Mouse (Mus musculus) intestine, embryonic 16.5 days (tissue): ENCODE data around the gene Rnf215. TPM values are rescaled to one million over a fixed set of nuclear protein-coding genes. Genes with fewer than 3 reads are reported as not detected.

ENCODE experiments used
- microRNA-seq: library from miRNA; unstranded; fragments of <30 nt; microRNA quantifications from one replicate; pipeline ENCODE4, GENCODE M21; 2016
- polyA plus RNA-seq: library from polyadenylated mRNA; unstranded; fragments of >200 nt; fragmentation: Nextera tagmentation; extraction: Ambion mirVana; gene quantifications from 2 replicates; pipeline ENCODE4 v1.2.1, GENCODE M21; 2015

Gene Rnf215
- polyA plus RNA-seq, 1 experiment from 2014 or later, result 19.2 TPM

Small RNA genes within 50 kb of the gene (microRNA-seq; reads per million reads assigned to microRNA genes)
- 1.6 reads per million for gene Mir3060

Other genes with a start within 250 kb of the Rnf215 start
- 0.37 and 0.39 TPM in 2 replicates for gene 4921536K21Rik, start 240.1 kb upstream of the Rnf215 start, polyA plus RNA-seq
- 5.2 and 5.6 TPM in 2 replicates for gene Dusp18, start 240.0 kb upstream of the Rnf215 start, polyA plus RNA-seq
- gene Slc35e4, start 220.5 kb upstream of the Rnf215 start, polyA plus RNA-seq, result 2.9 and 3.1 TPM in 2 replicates
- 95.3 and 122 TPM in 2 replicates for gene Tcn2, start 203.0 kb upstream of the Rnf215 start, polyA plus RNA-seq
- gene Pes1, start 171.2 kb upstream of the Rnf215 start, polyA plus RNA-seq, result 73.3 and 79.4 TPM in 2 replicates
- 0.11 TPM in 1 of 2 replicates, not detected in the other for gene 4930556J24Rik, start 158.4 kb upstream of the Rnf215 start, polyA plus RNA-seq
- gene Gal3st1, start 151.6 kb upstream of the Rnf215 start, polyA plus RNA-seq, result 20.1 and 33.3 TPM in 2 replicates
- 0.47 and 0.56 TPM in 2 replicates for gene Sec14l4, start 103.7 kb upstream of the Rnf215 start, polyA plus RNA-seq
- not detected in 2 replicates for gene Sec14l3, start 70.4 kb upstream of the Rnf215 start, polyA plus RNA-seq
- 38.1 and 41.6 TPM in 2 replicates for gene Mtfp1, start 39.8 kb upstream of the Rnf215 start, polyA plus RNA-seq
- 1.7 and 2.9 TPM in 2 replicates for gene Sec14l2, start 11.8 kb upstream of the Rnf215 start, polyA plus RNA-seq
- gene Ccdc157, start 25.1 kb downstream of the Rnf215 start, polyA plus RNA-seq, result 3.0 TPM in 2 replicates
- 40.4 and 41.8 TPM in 2 replicates for gene Sf3a1, start 25.1 kb downstream of the Rnf215 start, polyA plus RNA-seq
- 34.0 and 37.2 TPM in 2 replicates for gene Tbc1d10a, start 51.6 kb downstream of the Rnf215 start, polyA plus RNA-seq
- gene Castor1, start 83.0 kb downstream of the Rnf215 start, polyA plus RNA-seq, result 5.9 and 7.3 TPM in 2 replicates
- gene Osm, start 101.2 kb downstream of the Rnf215 start, polyA plus RNA-seq, result 0.07 and 0.12 TPM in 2 replicates
- 0.95 and 0.98 TPM in 2 replicates for gene Lif, start 122.4 kb downstream of the Rnf215 start, polyA plus RNA-seq